Mouse (Mus musculus): ENCODE results near the gene Prmt7. TPM values are rescaled to one million over a fixed set of nuclear protein-coding genes. Genes with fewer than 3 reads are reported as not detected.

Prmt7 gene
- polyA plus RNA-seq (2015; fragmentation: Nextera tagmentation; extraction: Ambion mirVana): 57.8 and 62.6 TPM in 2 replicates

- Histone ChIP-seq H3K4me3 (replicated peaks) (peak within 1 kb of the TSS; percentile 86), H3K27me3 (no peaks in the 10 kb centered on the region), H3K9ac (replicated peaks) (peak within 1 kb of the TSS; percentile 95), H3K9me3 (no peaks in the 10 kb centered on the region), H3K27ac (peak within 1 kb of the TSS; percentile 95), H3K4me2 (replicated peaks) (peak within 1 kb of the TSS; percentile 89), H3K36me3 (peaks cover 48% of the 10 kb centered on the region), H3K4me1 (replicated peaks) (peaks cover 21% of the 10 kb centered on the region)
- peak; percentile 98 for ATAC-seq
- WGBS: under 1% methylated on average over 52 of the region's 52 CpGs
These were observed at the start of gene Prmt7, which contains the start of gene Slc7a6os for GRCm38 (mm10) chr8:106210821-106211345. Gene Prmt7 (plus strand): TSS chr8:106210936. Gene Slc7a6os (minus strand): TSS chr8:106210935.

GRCm38 (mm10) chr8:106163251-106163650 lies 47.5 kb upstream of the Prmt7 start:
- no peak overlapping the region for H3K4me3 ChIP-seq (replicated peaks)
- no peak overlapping the region for H3K4me2 ChIP-seq (replicated peaks)
- H3K36me3 ChIP-seq: peaks cover 58% of the 10 kb centered on the region
- H3K9me3 ChIP-seq: no peaks in the 10 kb centered on the region
- no peak overlapping the region for H3K27ac ChIP-seq
- no peak for ATAC-seq
- WGBS: 93% methylated on average over 9 of the region's 9 CpGs
- no peaks in the 10 kb centered on the region for H3K27me3 ChIP-seq
- no peak overlapping the region for H3K9ac ChIP-seq (replicated peaks)
- H3K4me1 ChIP-seq (replicated peaks): peaks cover 8% of the 10 kb centered on the region

- Histone ChIP-seq H3K4me1 (replicated peaks) (peaks cover 18% of the 10 kb centered on the region), H3K27ac (no peak overlapping the region), H3K36me3 (peaks cover 46% of the 10 kb centered on the region), H3K9ac (replicated peaks) (no peak overlapping the region), H3K27me3 (no peaks in the 10 kb centered on the region), H3K4me3 (replicated peaks) (no peak overlapping the region), H3K9me3 (no peaks in the 10 kb centered on the region), H3K4me2 (replicated peaks) (no peak overlapping the region)
- 47% methylated on average over 4 of the region's 4 CpGs for WGBS
- no peak for ATAC-seq
These were observed 45.3 kb upstream of the Prmt7 start for GRCm38 (mm10) chr8:106165460-106165859.

GRCm38 (mm10) chr8:106168356-106169016 lies 42.2 kb upstream of the Prmt7 start, which contains the start of gene Slc7a6:
Gene Slc7a6 (plus strand): TSS chr8:106168857.
- peak; percentile 93 for ATAC-seq
- Histone ChIP-seq H3K27ac (peak within 1 kb of the TSS; percentile 95), H3K27me3 (no peaks in the 10 kb centered on the region), H3K4me1 (replicated peaks) (peaks cover 19% of the 10 kb centered on the region), H3K4me2 (replicated peaks) (peak within 1 kb of the TSS; percentile 92), H3K9me3 (no peaks in the 10 kb centered on the region), H3K36me3 (peaks cover 16% of the 10 kb centered on the region), H3K4me3 (replicated peaks) (peak within 1 kb of the TSS; percentile 83), H3K9ac (replicated peaks) (peak within 1 kb of the TSS; percentile 91)
- under 1% methylated on average over 59 of the region's 59 CpGs for WGBS

GRCm38 (mm10) chr8:106169017-106169933 lies 41.5 kb upstream of the Prmt7 start:
- Histone ChIP-seq H3K36me3 (peaks cover 8% of the 10 kb centered on the region), H3K27ac (peak overlapping the region; percentile 95), H3K4me2 (replicated peaks) (peak overlapping the region; percentile 92), H3K4me3 (replicated peaks) (peak overlapping the region; percentile 83), H3K9ac (replicated peaks) (peak overlapping the region; percentile 91), H3K4me1 (replicated peaks) (peaks cover 19% of the 10 kb centered on the region), H3K9me3 (no peaks in the 10 kb centered on the region), H3K27me3 (no peaks in the 10 kb centered on the region)
- peak; percentile 82 for ATAC-seq
- 3% methylated on average over 54 of the region's 54 CpGs for WGBS

GRCm38 (mm10) chr8:106169934-106170480 lies 40.7 kb upstream of the Prmt7 start:
- H3K27ac ChIP-seq: no peak overlapping the region
- no peaks in the 10 kb centered on the region for H3K9me3 ChIP-seq
- no peak for ATAC-seq
- H3K4me1 ChIP-seq (replicated peaks): peaks cover 19% of the 10 kb centered on the region
- H3K27me3 ChIP-seq: no peaks in the 10 kb centered on the region
- H3K4me3 ChIP-seq (replicated peaks): peak overlapping the region; percentile 83
- peak overlapping the region; percentile 92 for H3K4me2 ChIP-seq (replicated peaks)
- 0 out of 2 replicates have a peak, but pooled peaks cover 4% of the 10 kb centered on the region for H3K36me3 ChIP-seq
- WGBS: 43% methylated on average over 6 of the region's 6 CpGs
- peak overlapping the region; percentile 91 for H3K9ac ChIP-seq (replicated peaks)

GRCm38 (mm10) chr8:106173566-106173965 lies 37.2 kb upstream of the Prmt7 start:
- Histone ChIP-seq H3K36me3 (no peaks in the 10 kb centered on the region), H3K9me3 (no peaks in the 10 kb centered on the region), H3K27ac (no peak overlapping the region), H3K4me2 (replicated peaks) (no peak overlapping the region), H3K27me3 (no peaks in the 10 kb centered on the region), H3K4me1 (replicated peaks) (peaks cover 28% of the 10 kb centered on the region), H3K9ac (replicated peaks) (no peak overlapping the region), H3K4me3 (replicated peaks) (no peak overlapping the region)
- ATAC-seq: no peak
- 96% methylated on average over 3 of the region's 3 CpGs for WGBS

GRCm38 (mm10) chr8:106176891-106177290 lies 33.8 kb upstream of the Prmt7 start:
- no peaks in the 10 kb centered on the region for H3K9me3 ChIP-seq
- no peaks in the 10 kb centered on the region for H3K27me3 ChIP-seq
- H3K4me2 ChIP-seq (replicated peaks): no peak overlapping the region
- H3K4me3 ChIP-seq (replicated peaks): no peak overlapping the region
- 0% methylated on average over 1 of the region's 1 CpGs for WGBS
- no peak overlapping the region for H3K9ac ChIP-seq (replicated peaks)
- ATAC-seq: no peak
- H3K36me3 ChIP-seq: peaks cover 11% of the 10 kb centered on the region
- H3K27ac ChIP-seq: no peak overlapping the region
- H3K4me1 ChIP-seq (replicated peaks): peaks cover 18% of the 10 kb centered on the region

GRCm38 (mm10) chr8:106177594-106177993 lies 33.1 kb upstream of the Prmt7 start:
- Histone ChIP-seq H3K36me3 (peaks cover 11% of the 10 kb centered on the region), H3K4me1 (replicated peaks) (peaks cover 18% of the 10 kb centered on the region), H3K4me3 (replicated peaks) (no peak overlapping the region), H3K9ac (replicated peaks) (no peak overlapping the region), H3K4me2 (replicated peaks) (no peak overlapping the region), H3K9me3 (no peaks in the 10 kb centered on the region), H3K27me3 (no peaks in the 10 kb centered on the region), H3K27ac (no peak overlapping the region)
- ATAC-seq: no peak
- 73% methylated on average over 1 of the region's 1 CpGs for WGBS

GRCm38 (mm10) chr8:106178428-106178827 lies 32.3 kb upstream of the Prmt7 start:
- WGBS: 72% methylated on average over 2 of the region's 2 CpGs
- Histone ChIP-seq H3K4me2 (replicated peaks) (no peak overlapping the region), H3K27me3 (no peaks in the 10 kb centered on the region), H3K9ac (replicated peaks) (no peak overlapping the region), H3K36me3 (peaks cover 11% of the 10 kb centered on the region), H3K4me3 (replicated peaks) (no peak overlapping the region), H3K27ac (no peak overlapping the region), H3K9me3 (no peaks in the 10 kb centered on the region), H3K4me1 (replicated peaks) (peaks cover 18% of the 10 kb centered on the region)
- ATAC-seq: no peak

GRCm38 (mm10) chr8:106185628-106186270 lies 25.0 kb upstream of the Prmt7 start:
- WGBS: 94% methylated on average over 8 of the region's 8 CpGs
- H3K27ac ChIP-seq: no peak overlapping the region
- no peak for ATAC-seq
- no peak overlapping the region for H3K4me3 ChIP-seq (replicated peaks)
- peaks cover 44% of the 10 kb centered on the region for H3K36me3 ChIP-seq
- no peaks in the 10 kb centered on the region for H3K4me1 ChIP-seq (replicated peaks)
- H3K9me3 ChIP-seq: no peaks in the 10 kb centered on the region
- no peak overlapping the region for H3K9ac ChIP-seq (replicated peaks)
- H3K27me3 ChIP-seq: no peaks in the 10 kb centered on the region
- no peak overlapping the region for H3K4me2 ChIP-seq (replicated peaks)

All from midbrain, embryonic 13.5 days (tissue).